Mouse (Mus musculus): ENCODE measurements around the gene Cfap58. TPM values are rescaled to one million over a fixed set of nuclear protein-coding genes. Genes with fewer than 3 reads are reported as not detected.

Cfap58 gene
- polyA plus RNA-seq, 1 experiment, result not detected

- Histone ChIP-seq H3K79me2 (ENCODE audit: control insufficient read depth, insufficient read depth) (no peaks in the 10 kb centered on the region), H3K4me2 (ENCODE audit: low read depth) (no peak overlapping the region), H3K4me3 (no peak overlapping the region), H3K36me3 (ENCODE audit: control insufficient read depth, insufficient read depth) (no peaks in the 10 kb centered on the region), H3ac (ENCODE audit: control insufficient read depth, insufficient read length) (no peak overlapping the region), H3K27me3 (ENCODE audit: control insufficient read depth, insufficient read depth, insufficient read length) (peaks cover 20% of the 10 kb centered on the region)
- TF ChIP-seq E2F4 (IDR thresholded peaks at IDR 0.05; ENCODE audit: insufficient read depth) (no peak), CEBPB (IDR thresholded peaks at IDR 0.05; ENCODE audit: insufficient read depth, poor library complexity, severe bottlenecking) (no peak), MYOG (IDR thresholded peaks at IDR 0.05; ENCODE audit: control insufficient read depth in 1 of 3, insufficient read depth in 1 of 3, insufficient read length in 2 of 3, low read depth in 2 of 3) (no peak)
Observed at GRCm38 (mm10) chr19:48023726-48024125, 86.3 kb downstream of the Cfap58 start.

DNA sequence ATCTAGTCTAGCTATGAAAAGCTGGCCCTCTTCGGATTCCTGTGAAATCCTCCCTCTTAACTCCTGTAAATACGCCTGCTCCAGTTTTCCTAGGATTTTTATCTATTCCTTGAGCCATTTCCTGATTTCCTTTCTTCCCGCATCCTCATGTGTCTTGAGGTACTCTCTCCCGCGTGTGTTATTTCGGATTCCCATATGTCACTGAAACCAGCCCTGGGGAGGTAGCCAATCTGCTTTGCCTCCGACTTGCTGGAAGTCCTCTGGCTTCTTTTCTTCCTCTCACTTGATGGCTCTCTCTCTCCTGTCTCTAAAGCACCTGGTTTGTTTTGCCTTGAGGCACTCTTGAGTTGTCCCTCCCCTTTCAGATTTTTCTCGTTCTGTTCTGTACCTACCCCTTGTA lies 87.9 kb downstream of the Cfap58 start:
- TF ChIP-seq SRF (IDR thresholded peaks at IDR 0.05; ENCODE audit: control insufficient read depth, insufficient read length, low read depth) (no peak), TCF12 (IDR thresholded peaks at IDR 0.05; ENCODE audit: insufficient read depth, poor library complexity, severe bottlenecking) (no peak), E2F4 (IDR thresholded peaks at IDR 0.05; ENCODE audit: insufficient read depth) (no peak), POLR2A (IDR thresholded peaks at IDR 0.05; ENCODE audit: insufficient read length, low read depth) (no peak), USF1 (IDR thresholded peaks at IDR 0.05; ENCODE audit: low read depth) (no peak), POLR2AphosphoS2 (IDR thresholded peaks at IDR 0.05; ENCODE audit: insufficient read length, low read depth) (no peak), TCF3 (IDR thresholded peaks at IDR 0.05; ENCODE audit: insufficient read length, low read depth) (no peak), MAX (IDR thresholded peaks at IDR 0.05; ENCODE audit: low read depth) (no peak), REST (IDR thresholded peaks at IDR 0.05; ENCODE audit: insufficient read depth, insufficient read length) (no peak), MYOG (IDR thresholded peaks at IDR 0.05; ENCODE audit: control insufficient read depth in 1 of 3, insufficient read depth in 1 of 3, insufficient read length in 2 of 3, low read depth in 2 of 3) (no peak), CEBPB (IDR thresholded peaks at IDR 0.05; ENCODE audit: insufficient read depth, poor library complexity, severe bottlenecking) (no peak), MYOD1 (IDR thresholded peaks at IDR 0.05; ENCODE audit: control insufficient read depth in 1 of 3, insufficient read length in 2 of 3, low read depth in 2 of 3) (no peak)

DNA sequence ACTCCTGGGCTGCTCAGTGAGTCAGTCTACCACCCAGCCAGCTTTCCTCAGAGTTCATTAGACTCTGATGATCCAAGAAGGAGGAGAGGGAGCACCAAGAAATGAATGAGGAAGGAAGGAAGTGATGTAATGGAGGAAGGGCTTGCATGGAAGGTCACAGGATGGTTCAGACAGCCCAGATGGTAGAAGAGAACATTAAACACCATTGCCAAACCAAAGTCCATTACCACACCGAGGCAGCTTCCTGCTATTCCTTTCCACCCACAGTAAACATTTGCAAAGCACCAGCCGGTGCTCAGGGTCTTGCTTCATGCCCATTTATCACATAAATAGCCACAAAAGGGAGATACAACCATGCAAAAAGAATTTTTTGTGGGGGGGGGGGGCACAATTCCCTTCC lies 89.4 kb downstream of the Cfap58 start:
- H3K36me3 ChIP-seq (ENCODE audit: control insufficient read depth, insufficient read depth), result no peaks in the 10 kb centered on the region
- TF ChIP-seq TCF12 (IDR thresholded peaks at IDR 0.05; ENCODE audit: insufficient read depth, poor library complexity, severe bottlenecking), result no peak
- no peak for TF ChIP-seq SRF (IDR thresholded peaks at IDR 0.05; ENCODE audit: control insufficient read depth, insufficient read length, low read depth)
- no peak for TF ChIP-seq USF1 (IDR thresholded peaks at IDR 0.05; ENCODE audit: low read depth)
- no peak for TF ChIP-seq MYOG (IDR thresholded peaks at IDR 0.05; ENCODE audit: control insufficient read depth in 1 of 3, insufficient read depth in 1 of 3, insufficient read length in 2 of 3, low read depth in 2 of 3)
- no peak for TF ChIP-seq REST (IDR thresholded peaks at IDR 0.05; ENCODE audit: insufficient read depth, insufficient read length)
- no peak for TF ChIP-seq POLR2AphosphoS2 (IDR thresholded peaks at IDR 0.05; ENCODE audit: insufficient read length, low read depth)
- H3ac ChIP-seq (ENCODE audit: control insufficient read depth, insufficient read length), result no peak overlapping the region
- H3K4me3 ChIP-seq, result no peak overlapping the region
- H3K27me3 ChIP-seq (ENCODE audit: control insufficient read depth, insufficient read depth, insufficient read length), result peaks cover 20% of the 10 kb centered on the region
- H3K79me2 ChIP-seq (ENCODE audit: control insufficient read depth, insufficient read depth), result no peaks in the 10 kb centered on the region
- peak overlapping the region; percentile 46 for H3K4me2 ChIP-seq (ENCODE audit: low read depth)

More for the DNA sequence above, 87.9 kb downstream of the Cfap58 start:
- H3ac ChIP-seq (ENCODE audit: control insufficient read depth, insufficient read length), result no peak overlapping the region
- no peak overlapping the region for H3K4me2 ChIP-seq (ENCODE audit: low read depth)
- peaks cover 20% of the 10 kb centered on the region for H3K27me3 ChIP-seq (ENCODE audit: control insufficient read depth, insufficient read depth, insufficient read length)
- H3K36me3 ChIP-seq (ENCODE audit: control insufficient read depth, insufficient read depth), result no peaks in the 10 kb centered on the region
- no peaks in the 10 kb centered on the region for H3K79me2 ChIP-seq (ENCODE audit: control insufficient read depth, insufficient read depth)
- H3K4me3 ChIP-seq, result no peak overlapping the region

DNA sequence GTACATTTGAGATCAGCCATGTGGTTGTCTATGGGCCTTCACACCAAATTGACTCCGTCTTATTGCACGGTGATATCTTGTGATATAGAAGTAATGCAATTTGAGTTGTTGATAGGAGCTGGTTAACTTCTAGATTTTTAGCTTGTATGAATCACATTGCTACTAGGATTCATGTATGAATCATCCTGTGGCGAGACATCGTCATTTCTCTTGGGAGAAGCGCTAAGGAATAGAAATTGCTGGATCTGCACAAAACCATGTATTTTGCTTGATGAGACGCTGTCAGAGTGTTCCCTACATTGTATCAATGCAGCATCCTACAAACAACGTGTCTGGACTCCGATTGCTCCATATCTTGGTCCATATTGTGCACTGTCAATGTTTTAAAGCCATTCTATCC lies 102.1 kb downstream of the Cfap58 start:
- no peak overlapping the region for H3ac ChIP-seq (ENCODE audit: control insufficient read depth, insufficient read length)
- TF ChIP-seq MAX (IDR thresholded peaks at IDR 0.05; ENCODE audit: low read depth) (no peak), POLR2AphosphoS2 (IDR thresholded peaks at IDR 0.05; ENCODE audit: insufficient read length, low read depth) (no peak), E2F4 (IDR thresholded peaks at IDR 0.05; ENCODE audit: insufficient read depth) (no peak), REST (IDR thresholded peaks at IDR 0.05; ENCODE audit: insufficient read depth, insufficient read length) (no peak), USF1 (IDR thresholded peaks at IDR 0.05; ENCODE audit: low read depth) (no peak), MYOD1 (IDR thresholded peaks at IDR 0.05; ENCODE audit: control insufficient read depth in 1 of 3, insufficient read length in 2 of 3, low read depth in 2 of 3) (no peak), TCF3 (IDR thresholded peaks at IDR 0.05; ENCODE audit: insufficient read length, low read depth) (no peak), SRF (IDR thresholded peaks at IDR 0.05; ENCODE audit: control insufficient read depth, insufficient read length, low read depth) (no peak), TCF12 (IDR thresholded peaks at IDR 0.05; ENCODE audit: insufficient read depth, poor library complexity, severe bottlenecking) (no peak), MYOG (IDR thresholded peaks at IDR 0.05; ENCODE audit: control insufficient read depth in 1 of 3, insufficient read depth in 1 of 3, insufficient read length in 2 of 3, low read depth in 2 of 3) (no peak)
- H3K79me2 ChIP-seq (ENCODE audit: control insufficient read depth, insufficient read depth), result no peaks in the 10 kb centered on the region
- H3K27me3 ChIP-seq (ENCODE audit: control insufficient read depth, insufficient read depth, insufficient read length), result no peaks in the 10 kb centered on the region
- H3K4me2 ChIP-seq (ENCODE audit: low read depth), result peak overlapping the region; percentile 55
- no peaks in the 10 kb centered on the region for H3K36me3 ChIP-seq (ENCODE audit: control insufficient read depth, insufficient read depth)
- no peak overlapping the region for H3K4me3 ChIP-seq

DNA sequence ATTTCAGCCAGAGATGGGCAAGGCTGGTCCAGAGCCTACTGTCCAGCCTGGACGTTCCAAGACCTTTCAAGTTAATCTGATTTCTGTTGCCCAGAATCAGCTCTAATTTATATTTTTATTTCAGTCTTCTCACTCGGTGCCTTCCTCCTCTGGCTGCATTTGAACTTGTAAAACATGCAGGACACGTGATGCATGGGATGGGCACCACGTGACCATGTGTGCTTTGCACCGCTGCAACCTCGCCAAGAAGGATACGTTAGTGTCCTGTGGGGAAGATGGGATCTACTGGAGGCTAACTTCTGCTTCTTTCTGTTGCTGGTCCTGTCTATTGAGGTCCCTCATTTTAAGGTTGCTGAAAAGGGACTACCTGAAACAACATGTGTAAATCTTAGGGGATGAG lies 109.8 kb downstream of the Cfap58 start:
- Histone ChIP-seq H3K36me3 (ENCODE audit: control insufficient read depth, insufficient read depth) (no peaks in the 10 kb centered on the region), H3K4me3 (no peak overlapping the region), H3ac (ENCODE audit: control insufficient read depth, insufficient read length) (no peak overlapping the region), H3K79me2 (ENCODE audit: control insufficient read depth, insufficient read depth) (no peaks in the 10 kb centered on the region), H3K27me3 (ENCODE audit: control insufficient read depth, insufficient read depth, insufficient read length) (peaks cover 6% of the 10 kb centered on the region), H3K4me2 (ENCODE audit: low read depth) (no peak overlapping the region)
- no peak for TF ChIP-seq REST (IDR thresholded peaks at IDR 0.05; ENCODE audit: insufficient read depth, insufficient read length)
- TF ChIP-seq MYOD1 (IDR thresholded peaks at IDR 0.05; ENCODE audit: control insufficient read depth in 1 of 3, insufficient read length in 2 of 3, low read depth in 2 of 3), result no peak
- no peak for TF ChIP-seq MYOG (IDR thresholded peaks at IDR 0.05; ENCODE audit: control insufficient read depth in 1 of 3, insufficient read depth in 1 of 3, insufficient read length in 2 of 3, low read depth in 2 of 3)
- TF ChIP-seq SRF (IDR thresholded peaks at IDR 0.05; ENCODE audit: control insufficient read depth, insufficient read length, low read depth), result no peak
- no peak for TF ChIP-seq E2F4 (IDR thresholded peaks at IDR 0.05; ENCODE audit: insufficient read depth)
- peak; percentile 51 for TF ChIP-seq USF1 (IDR thresholded peaks at IDR 0.05; ENCODE audit: low read depth)
- TF ChIP-seq MAX (IDR thresholded peaks at IDR 0.05; ENCODE audit: low read depth), result no peak
- TF ChIP-seq POLR2AphosphoS2 (IDR thresholded peaks at IDR 0.05; ENCODE audit: insufficient read length, low read depth), result no peak

Data from myocyte (in vitro differentiated cells).